Mouse (Mus musculus) B cell, adult (primary cell): Measurements from ENCODE around the gene Olfr305. TPM values are rescaled to one million over a fixed set of nuclear protein-coding genes. Genes with fewer than 3 reads are reported as not detected.

Experiments used
- total RNA-seq: library from RNA; stranded (reverse); gene quantifications from 4 replicates; pipeline ENCODE4 v1.2.4, GENCODE M21; 2023; ENCODE audit not compliant: inconsistent age

Gene Olfr305
- total RNA-seq = not detected in 4 replicates

DNA sequence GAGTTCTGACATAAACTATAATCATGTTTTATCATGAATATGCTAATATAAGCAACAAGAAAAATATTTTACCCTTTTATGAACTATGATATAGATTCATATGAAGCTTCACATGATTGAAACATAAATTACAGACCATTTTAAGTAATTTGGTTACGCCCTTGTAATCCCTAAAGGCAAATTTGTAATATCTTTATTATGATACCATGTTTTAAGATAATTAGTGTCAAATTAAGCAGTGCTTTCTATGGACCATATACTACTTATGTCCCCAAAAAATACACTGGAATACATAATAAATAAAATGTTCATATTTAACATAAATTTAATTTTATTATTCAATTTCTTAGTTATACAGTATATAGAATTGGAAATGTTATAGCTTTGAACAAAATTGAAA, at the start of gene Olfr305:
Olfr305 (minus strand) TSS at position 101 of the 400 bp plus-strand sequence.

DNA sequence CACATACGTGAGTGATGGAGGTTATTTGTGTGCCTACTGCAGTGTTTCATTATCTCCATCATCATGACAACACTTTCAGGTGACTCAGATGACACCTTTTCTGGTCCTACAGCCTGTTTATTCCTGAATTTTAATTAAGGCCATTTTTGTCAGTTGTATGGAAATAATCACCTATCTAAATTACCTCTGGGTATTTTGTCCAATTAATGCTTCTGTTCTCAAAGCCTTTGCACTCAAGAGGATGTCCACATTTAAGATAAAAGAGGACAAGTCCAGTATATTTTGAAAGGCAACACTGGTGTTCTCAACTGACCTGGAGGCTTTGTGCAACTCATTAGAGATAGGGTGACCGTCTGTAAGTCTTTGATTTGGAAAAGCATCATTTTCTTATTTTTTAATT, 36.8 kb upstream of the Olfr305 start, which contains the start of gene Olfr301:
Olfr301 (plus strand) TSS at position 301 of the 400 bp plus-strand sequence.

DNA sequence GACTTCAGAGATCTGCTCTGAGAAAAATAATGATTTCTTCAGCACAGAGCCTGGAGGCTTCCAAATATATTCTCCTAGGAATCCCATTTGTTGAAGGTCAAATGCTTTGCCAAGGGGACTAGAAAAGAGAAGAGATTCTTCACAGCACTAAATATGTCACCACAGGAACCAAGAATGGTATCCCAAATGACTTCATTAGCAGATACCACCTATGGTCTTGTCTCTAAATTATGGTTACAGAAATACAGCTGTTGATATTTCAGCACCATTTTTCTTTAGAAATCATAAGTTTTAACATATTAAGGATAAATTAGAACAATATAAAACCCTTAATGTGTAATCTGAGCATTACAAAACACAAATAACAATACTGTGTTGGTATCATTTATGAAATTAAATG, 31.0 kb upstream of the Olfr305 start, which contains the start of gene Olfr303:
Olfr303 (minus strand) TSS at position 101 of the 400 bp plus-strand sequence.

DNA sequence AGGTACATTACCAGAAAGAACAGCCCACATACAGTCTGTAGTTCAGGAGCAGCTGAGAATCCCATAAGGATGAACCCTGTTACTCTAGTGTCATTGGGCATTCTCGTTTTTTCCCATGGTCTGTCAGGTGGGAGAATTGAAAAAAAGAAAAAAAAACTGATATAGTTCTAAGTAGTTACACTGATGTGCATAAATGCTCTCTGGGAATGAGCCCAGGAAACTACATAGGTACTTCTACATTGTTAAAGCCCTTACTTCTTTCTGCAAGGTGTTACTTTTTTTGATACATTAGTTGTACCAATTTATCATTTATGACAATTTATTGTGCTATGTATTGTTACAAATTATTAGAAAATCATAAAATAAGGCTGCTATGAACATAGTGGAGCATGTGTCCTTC, 19.8 kb upstream of the Olfr305 start, which contains the start of gene Olfr304:
Olfr304 (minus strand) TSS at position 101 of the 400 bp plus-strand sequence.

DNA sequence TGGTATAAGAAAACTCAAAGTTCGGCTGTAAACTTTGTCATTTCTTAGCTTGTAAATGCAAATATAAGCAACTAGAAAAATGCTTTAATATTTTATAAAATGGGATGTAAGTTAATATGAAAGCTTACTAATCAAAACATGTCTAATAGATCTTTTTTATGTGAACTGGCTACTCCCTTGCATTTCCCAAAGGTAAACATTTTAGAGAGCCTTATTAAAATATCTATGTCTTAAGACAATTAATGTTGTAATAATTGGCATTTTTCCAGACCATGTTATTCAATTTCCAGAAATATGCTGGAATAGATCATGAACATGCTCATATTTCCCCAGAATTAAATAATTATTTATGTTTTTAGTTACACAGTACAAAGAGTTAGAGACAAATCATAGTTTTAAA, 29.2 kb downstream of the Olfr305 start, which contains the start of gene Olfr307:
Olfr307 (minus strand) TSS at position 101 of the 400 bp plus-strand sequence.

DNA sequence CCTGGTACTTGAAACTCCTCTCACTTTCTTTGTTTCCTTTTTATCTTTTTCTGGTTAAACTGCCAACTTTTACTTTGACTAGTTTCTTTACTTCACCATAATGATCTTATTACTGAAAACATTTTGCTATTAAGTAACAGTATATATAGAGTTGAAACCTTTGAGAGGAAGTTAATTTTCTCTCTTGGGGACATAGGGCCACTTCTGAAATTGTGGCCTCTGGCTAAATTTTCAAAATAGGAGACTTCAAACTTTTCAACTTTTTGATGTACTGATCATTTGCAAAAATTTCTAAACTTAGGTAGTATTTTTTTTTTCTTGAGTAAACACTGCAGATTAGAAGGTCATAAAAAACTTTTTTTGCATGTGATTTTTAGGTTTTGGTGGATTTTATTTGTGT, 41.2 kb downstream of the Olfr305 start, which contains the start of gene Olfr308:
Olfr308 (minus strand) TSS at position 101 of the 400 bp plus-strand sequence.

DNA sequence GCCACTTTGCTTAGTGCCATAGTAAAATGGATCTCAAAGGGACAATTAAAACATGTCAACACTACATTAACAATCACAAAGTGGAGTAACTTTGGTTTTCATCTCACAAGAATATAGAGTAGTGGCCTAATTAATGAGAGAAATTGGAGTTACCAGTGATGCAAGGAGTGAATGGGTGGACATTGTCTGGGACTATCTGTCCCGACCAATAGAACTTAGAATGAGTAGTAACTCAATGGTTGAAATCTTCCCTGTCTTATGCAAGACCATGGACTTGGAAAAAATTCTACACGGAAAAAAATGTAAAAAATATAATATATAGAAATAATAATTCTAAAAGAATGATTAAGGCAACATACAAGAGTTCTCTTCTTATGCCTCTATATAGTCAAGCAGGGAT, 53.1 kb downstream of the Olfr305 start, which contains the start of gene Olfr309:
Olfr309 (minus strand) TSS at position 101 of the 400 bp plus-strand sequence.

Other genes with a start within 250 kb of the Olfr305 start
- gene Vmn2r75, start 195.2 kb downstream of the Olfr305 start, total RNA-seq = not detected in 4 replicates
- not detected in 4 replicates for gene Vmn2r76, start 120.6 kb downstream of the Olfr305 start, total RNA-seq
- gene Olfr310, start 89.8 kb downstream of the Olfr305 start, total RNA-seq = not detected in 4 replicates
- gene Olfr309, start 53.2 kb downstream of the Olfr305 start, total RNA-seq = not detected in 4 replicates
- not detected in 4 replicates for gene Olfr308, start 41.3 kb downstream of the Olfr305 start, total RNA-seq
- gene Olfr307, start 29.3 kb downstream of the Olfr305 start, total RNA-seq = not detected in 4 replicates
- gene Olfr304, start 19.7 kb upstream of the Olfr305 start, total RNA-seq = not detected in 4 replicates
- not detected in 4 replicates for gene Olfr303, start 30.9 kb upstream of the Olfr305 start, total RNA-seq
- gene Olfr301, start 36.9 kb upstream of the Olfr305 start, total RNA-seq = not detected in 4 replicates
- not detected in 4 replicates for gene Olfr299, start 93.0 kb upstream of the Olfr305 start, total RNA-seq
- not detected in 4 replicates for gene Olfr298, start 125.6 kb upstream of the Olfr305 start, total RNA-seq
- not detected in 4 replicates for gene Olfr297, start 153.0 kb upstream of the Olfr305 start, total RNA-seq
- gene Olfr295, start 216.9 kb upstream of the Olfr305 start, total RNA-seq = not detected in 4 replicates
- gene Olfr294, start 249.7 kb upstream of the Olfr305 start, total RNA-seq = not detected in 4 replicates